Mouse (Mus musculus): ENCODE measurements around the gene Tbc1d8.

DNA sequence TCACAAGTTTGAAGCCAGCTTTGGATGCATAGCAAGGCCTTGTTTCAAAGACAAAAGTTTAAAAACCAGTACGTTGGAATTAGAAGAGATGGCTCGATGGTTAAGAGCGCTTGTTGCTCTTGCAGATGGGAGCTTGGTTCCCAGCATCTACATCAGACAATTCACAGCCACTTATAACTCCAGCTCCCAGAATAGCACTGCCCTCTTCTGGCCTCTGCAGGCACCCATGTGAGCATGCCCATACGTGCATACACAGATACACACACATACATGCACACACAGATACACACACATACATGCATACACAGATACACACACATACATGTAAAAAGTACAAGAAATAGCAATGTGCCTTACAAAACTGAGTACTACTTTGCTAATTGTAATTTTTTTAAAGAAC is 18.4 kb upstream of the Tbc1d8 start:
- TF ChIP-seq CTCF (IDR thresholded peaks at IDR 0.05; ENCODE audit: low read depth), result peak; percentile 32; the same call in 1 of the 2 replicates
- TF ChIP-seq EP300 (IDR thresholded peaks at IDR 0.05; ENCODE audit: low read depth), result no peak
